Mouse (Mus musculus) liver, embryonic 11.5 days (tissue): ENCODE measurements around the gene Capn12. TPM values are rescaled to one million over a fixed set of nuclear protein-coding genes. Genes with fewer than 3 reads are reported as not detected.
A peak's percentile ranks its signal among the peaks of the same experiment; 100 is the strongest.

Source experiments
- ATAC-seq: fragments of 200-750 bp; cut with Nextera tagmentation; replicated peaks from 2 replicates; pipeline ENCODE4 v1.8.0; 2017; ENCODE audit warnings: moderate number of reproducible peaks, mild to moderate bottlenecking, moderate TSS enrichment, moderate library complexity; ENCODE audit not compliant: low FRiP score
- DNase-seq: peaks from one replicate; pipeline ENCODE4 v3.0.0-alpha.2; 2017; ENCODE audit warnings: low spot score
- H3K27ac ChIP-seq: fragments of 300-500 bp; sonication (generic); 2 replicates; pipeline ENCODE4 v1.5.1; 2014; ENCODE audit warnings: mild to moderate bottlenecking, low read depth, low read length, control low read depth
- H3K27me3 ChIP-seq: fragments of 300-500 bp; sonication (generic); replicated peaks from 2 replicates; pipeline ENCODE4 v1.6.1; 2014; ENCODE audit warnings: low read length, mixed read lengths; ENCODE audit not compliant: control insufficient read depth, insufficient read depth
- H3K36me3 ChIP-seq: fragments of 300-500 bp; sonication (generic); 2 replicates; pipeline ENCODE4 v1.6.1; 2014; ENCODE audit warnings: mild to moderate bottlenecking, low read length, moderate library complexity, mixed read lengths; ENCODE audit not compliant: control insufficient read depth, insufficient read depth
- H3K4me1 ChIP-seq: fragments of 300-500 bp; sonication (generic); replicated peaks from 2 replicates; pipeline ENCODE4 v1.6.1; 2014; ENCODE audit warnings: low read length, mixed read lengths; ENCODE audit not compliant: control insufficient read depth, insufficient read depth
- H3K4me2 ChIP-seq: fragments of 300-500 bp; sonication (generic); 2 replicates; pipeline ENCODE4 v1.6.1; 2014; ENCODE audit warnings: mild to moderate bottlenecking, control low read depth, moderate library complexity
- H3K4me3 ChIP-seq: fragments of 300-500 bp; sonication (generic); 2 replicates; pipeline ENCODE4 v1.5.1; 2014; ENCODE audit warnings: low read depth, low read length, control low read depth
- H3K9ac ChIP-seq: fragments of 300-500 bp; sonication (generic); 2 replicates; pipeline ENCODE4 v1.6.1; 2014; ENCODE audit warnings: low read depth, low read length, control low read depth
- H3K9me3 ChIP-seq: fragments of 300-500 bp; sonication (generic); 2 replicates; pipeline ENCODE4 v1.6.1; 2016; ENCODE audit warnings: low read length, inconsistent platforms, mixed read lengths; ENCODE audit not compliant: control insufficient read depth
- WGBS: fragments of 180-500 bp; shearing (Covaris S2); extraction: QIAGEN DNeasy Blood & Tissue Kit; methylation state at CpG from one replicate; pipeline ENCODE4 v1.1.7; 2014; 5-methylcytosine and 5-hydroxymethylcytosine counted together
- polyA plus RNA-seq: library from polyadenylated mRNA; unstranded; fragments of >200 nt; fragmentation: Nextera tagmentation; extraction: Ambion mirVana; gene quantifications from 2 replicates; pipeline ENCODE4 v1.2.1, GENCODE M21; 2014

The Capn12 gene
- polyA plus RNA-seq, 1 experiment from 2014 or later, result 0.37 TPM

GRCm38 (mm10) chr7:28941129-28941528, 59.9 kb downstream of the Capn12 start:
- Histone ChIP-seq H3K4me1 (peaks cover 57% of the 10 kb centered on the region), H3K4me3 (no peak overlapping the region), H3K9ac (no peak overlapping the region), H3K36me3 (no peaks in the 10 kb centered on the region; the same call in 1 of the 2 replicates), H3K4me2 (no peak overlapping the region), H3K27me3 (no peaks in the 10 kb centered on the region), H3K9me3 (no peaks in the 10 kb centered on the region), H3K27ac (peak overlapping the region; percentile 59)
- 71% methylated on average over 4 of the region's 4 CpGs for WGBS
- no peak for DNase-seq
- ATAC-seq, result no peak

- peak overlapping the region; percentile 59 for H3K27ac ChIP-seq
Measured at GRCm38 (mm10) chr7:28941542-28941941, 60.3 kb downstream of the Capn12 start.

More at GRCm38 (mm10) chr7:28941542-28941941, 60.3 kb downstream of the Capn12 start:
- H3K9ac ChIP-seq, result 0 out of 2 replicates have a peak overlapping the region, but pooled peaks have one; percentile 15
- no peaks in the 10 kb centered on the region for H3K9me3 ChIP-seq
- 0 out of 2 replicates have a peak overlapping the region, but pooled peaks have one; percentile 15 for H3K4me2 ChIP-seq
- 65% methylated on average over 4 of the region's 4 CpGs for WGBS
- peaks cover 57% of the 10 kb centered on the region for H3K4me1 ChIP-seq
- no peak for ATAC-seq
- H3K36me3 ChIP-seq, result no peaks in the 10 kb centered on the region; the same call in 1 of the 2 replicates
- DNase-seq, result no peak
- no peaks in the 10 kb centered on the region for H3K27me3 ChIP-seq
- no peak overlapping the region for H3K4me3 ChIP-seq

Other genes with a start within 250 kb of the Capn12 start
- 1.4 and 1.7 TPM in 2 replicates for gene Fbxo27, start 188.6 kb upstream of the Capn12 start, polyA plus RNA-seq
- gene Fbxo17, start 164.6 kb upstream of the Capn12 start, polyA plus RNA-seq, result 3.1 and 3.7 TPM in 2 replicates
- 172 and 180 TPM in 2 replicates for gene Mrps12, start 139.6 kb upstream of the Capn12 start, polyA plus RNA-seq
- gene Sars2, start 139.4 kb upstream of the Capn12 start, polyA plus RNA-seq, result 31.3 and 35.3 TPM in 2 replicates
- not detected in 2 replicates for gene Ccer2, start 125.2 kb upstream of the Capn12 start, polyA plus RNA-seq
- gene Sirt2, start 114.7 kb upstream of the Capn12 start, polyA plus RNA-seq, result 41.0 and 41.9 TPM in 2 replicates
- gene Nfkbib, start 113.9 kb upstream of the Capn12 start, polyA plus RNA-seq, result 61.4 and 61.8 TPM in 2 replicates
- 21.7 and 23.1 TPM in 2 replicates for gene Rinl, start 92.5 kb upstream of the Capn12 start, polyA plus RNA-seq
- gene Hnrnpl, start 72.9 kb upstream of the Capn12 start, polyA plus RNA-seq, result 238 and 279 TPM in 2 replicates
- 107 TPM in 2 replicates for gene Ech1, start 56.2 kb upstream of the Capn12 start, polyA plus RNA-seq
- gene Lgals4, start 47.6 kb upstream of the Capn12 start, polyA plus RNA-seq, result 2.9 and 5.1 TPM in 2 replicates
- not detected in 2 replicates for gene Lgals7, start 17.6 kb upstream of the Capn12 start, polyA plus RNA-seq
- 191 and 209 TPM in 2 replicates for gene Actn4, start 80.9 kb downstream of the Capn12 start, polyA plus RNA-seq
- 421 and 425 TPM in 2 replicates for gene Eif3k, start 100.4 kb downstream of the Capn12 start, polyA plus RNA-seq
- 50.7 and 53.2 TPM in 2 replicates for gene Map4k1, start 100.6 kb downstream of the Capn12 start, polyA plus RNA-seq
- gene Ryr1, start 243.8 kb downstream of the Capn12 start, polyA plus RNA-seq, result 0.52 and 0.71 TPM in 2 replicates